Mouse (Mus musculus) gastrocnemius, postnatal 25 days (tissue): ENCODE results near the gene Zmiz2. TPM values are rescaled to one million over a fixed set of nuclear protein-coding genes. Genes with fewer than 3 reads are reported as not detected.
"Not testable (repeated sequence)": the region's sequence is repeated elsewhere in the genome, so short reads cannot be mapped to it uniquely, and the experiment has no call there.

Experiments used
- DNase-seq: peaks from one replicate; pipeline ENCODE4 v3.0.0; 2022
- long read RNA-seq, 2 experiments: library from polyadenylated mRNA; stranded (forward); transcript quantifications; one replicate each; pipeline ENCODE4 v2.0.0; 2021
- total RNA-seq, 2 experiments: library from RNA; stranded (reverse); gene quantifications; 1 replicate in 1 of 2; 2 replicates in 1 of 2; pipeline ENCODE4 v1.2.3; 2021

The Zmiz2 gene
- total RNA-seq: 10 to 100 TPM; 37.4 to 43.0 TPM
- long read RNA-seq, experiment 1, partial matches to known transcripts: 29 of 29 reads
- long read RNA-seq, experiment 1, other reads (novel, unspliced or antisense): 0 of 29 reads
- long read RNA-seq, experiment 2, full-length matches to known transcripts: 1 of 25 reads
- long read RNA-seq, experiment 2, partial matches to known transcripts: 24 of 25 reads
- long read RNA-seq, experiment 2, other reads (novel, unspliced or antisense): 0 of 25 reads

DNA sequence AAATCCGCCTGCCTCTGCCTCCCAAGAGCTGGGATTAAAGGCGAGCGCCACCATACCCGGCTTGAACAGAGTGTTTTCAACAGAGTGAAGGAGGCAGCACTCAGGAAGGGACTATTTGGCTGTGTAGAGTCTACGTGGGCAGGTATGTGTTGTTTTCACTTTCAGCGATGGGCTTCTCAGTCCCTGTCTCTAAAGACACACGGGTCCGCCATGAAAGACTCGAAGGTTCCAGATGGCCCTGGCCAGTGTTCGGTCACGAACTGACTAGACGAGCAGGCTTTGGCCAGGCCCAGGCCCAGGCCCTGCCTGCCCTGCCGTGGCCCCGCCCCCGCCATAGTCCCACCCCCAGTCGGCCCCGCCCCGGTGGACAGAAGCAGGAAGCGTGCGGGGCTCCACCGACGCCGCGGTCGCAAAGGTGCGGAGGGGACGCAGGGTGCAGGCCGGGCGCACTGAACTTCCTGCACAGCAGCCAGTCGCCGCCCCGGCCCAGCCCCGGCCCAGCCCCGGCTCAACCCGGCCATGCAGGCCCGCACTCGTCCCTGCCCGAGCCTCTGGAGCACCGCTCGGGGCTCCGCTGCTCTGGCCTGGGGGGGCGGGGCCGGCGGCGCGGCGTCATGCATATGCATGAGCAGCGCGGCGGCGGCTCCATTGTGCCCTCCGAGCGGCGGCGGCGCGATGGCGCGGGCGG is at the start of gene Zmiz2:
Gene Zmiz2 (plus strand): TSS at position 349 of the 688 bp plus-strand sequence.
- DNase-seq: peak; percentile 95

DNA sequence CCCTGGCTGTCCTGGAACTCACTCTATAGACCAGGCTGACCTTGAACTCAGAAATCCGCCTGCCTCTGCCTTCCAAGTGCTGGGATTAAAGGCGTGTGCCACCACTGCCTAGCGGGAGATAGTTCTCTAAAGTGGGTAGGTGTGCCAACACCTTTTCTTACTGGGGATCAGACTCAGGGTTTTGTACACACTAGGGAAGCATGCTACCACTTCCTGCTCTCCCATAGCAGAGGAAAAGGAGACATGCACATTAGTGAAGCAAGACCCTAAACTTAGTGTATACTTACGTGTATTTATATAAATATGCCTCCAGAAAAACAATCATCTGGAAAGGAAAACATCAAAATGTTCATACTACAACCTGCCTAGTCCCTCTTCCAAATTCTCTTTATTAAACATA is 42.9 kb upstream of the Zmiz2 start:
- DNase-seq: no peak

DNA sequence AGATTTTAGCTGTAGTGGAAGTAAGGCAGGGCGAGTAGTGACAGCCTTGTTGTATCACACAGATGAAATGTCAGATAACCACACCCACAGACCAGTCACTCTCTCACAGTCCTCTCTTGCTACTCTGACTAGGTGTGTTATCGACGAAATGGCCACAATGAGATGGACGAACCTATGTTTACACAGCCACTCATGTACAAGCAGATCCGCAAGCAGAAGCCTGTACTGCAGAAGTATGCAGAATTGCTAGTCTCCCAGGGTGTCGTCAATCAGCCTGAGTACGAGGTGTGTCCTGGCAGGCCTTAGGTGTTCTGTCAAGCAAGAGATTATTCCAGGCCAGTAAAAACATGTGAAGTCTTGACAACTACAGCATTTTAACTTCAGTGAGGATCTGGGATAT is 41.9 kb upstream of the Zmiz2 start:
- no peak for DNase-seq

DNA sequence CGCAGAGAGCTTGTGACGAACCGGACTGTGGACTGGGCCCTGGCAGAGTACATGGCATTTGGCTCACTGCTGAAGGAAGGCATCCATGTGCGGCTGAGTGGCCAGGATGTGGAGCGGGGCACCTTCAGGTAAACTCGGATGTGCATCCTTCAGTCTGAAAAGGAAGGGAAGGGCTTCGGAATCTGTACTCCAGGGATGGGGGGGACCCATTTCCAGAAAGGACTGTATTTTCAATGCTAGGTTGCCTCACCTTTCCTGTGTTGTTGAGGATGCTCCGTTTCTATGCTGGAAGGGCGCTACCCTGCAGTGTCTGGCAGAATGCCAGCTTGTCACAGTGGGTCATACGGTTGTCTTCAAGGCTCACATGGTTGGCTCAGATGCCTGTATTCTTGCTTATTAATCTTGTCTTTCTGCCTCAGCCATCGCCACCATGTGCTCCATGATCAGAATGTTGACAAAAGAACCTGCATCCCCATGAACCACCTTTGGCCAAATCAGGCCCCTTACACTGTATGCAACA is 40.1 kb upstream of the Zmiz2 start:
- DNase-seq: no peak

DNA sequence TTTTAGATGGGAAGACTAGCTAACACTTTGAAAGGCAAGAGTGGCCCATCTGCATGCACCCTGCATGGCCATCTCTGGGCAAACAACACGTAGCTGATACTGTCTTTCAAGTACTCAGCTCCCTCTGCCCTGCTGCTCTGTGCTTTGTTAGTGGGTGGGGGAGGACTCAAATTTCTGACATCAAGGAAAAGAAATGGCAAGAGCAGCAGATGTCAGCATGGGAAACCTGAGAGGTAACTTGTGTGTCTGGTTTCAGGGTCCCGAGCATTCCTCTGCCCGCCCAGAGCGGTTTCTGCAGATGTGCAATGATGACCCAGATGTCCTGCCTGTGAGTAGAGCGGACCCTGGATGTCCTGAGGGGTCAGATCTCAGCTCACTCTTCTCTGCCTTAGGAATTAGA is 39.3 kb upstream of the Zmiz2 start:
- no peak for DNase-seq

DNA sequence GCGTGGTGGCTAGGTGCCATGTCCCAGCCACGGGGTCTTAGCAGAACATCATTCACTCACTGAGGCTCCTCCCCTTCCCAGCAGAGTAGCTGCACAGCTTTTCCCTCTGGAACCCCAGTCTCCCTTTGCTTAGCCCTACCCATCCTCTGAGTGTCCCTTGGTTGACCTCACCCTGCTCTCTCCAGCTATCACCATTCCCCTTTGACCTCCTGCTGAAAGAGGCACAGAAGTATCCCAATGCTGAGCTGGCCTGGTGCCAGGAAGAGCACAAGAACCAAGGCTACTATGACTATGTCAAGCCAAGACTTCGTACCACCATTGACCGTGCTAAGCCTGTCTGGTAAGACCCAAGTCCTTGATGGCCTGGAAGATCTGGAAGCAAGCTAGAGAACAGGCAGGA is 33.8 kb upstream of the Zmiz2 start:
- DNase-seq: no peak

DNA sequence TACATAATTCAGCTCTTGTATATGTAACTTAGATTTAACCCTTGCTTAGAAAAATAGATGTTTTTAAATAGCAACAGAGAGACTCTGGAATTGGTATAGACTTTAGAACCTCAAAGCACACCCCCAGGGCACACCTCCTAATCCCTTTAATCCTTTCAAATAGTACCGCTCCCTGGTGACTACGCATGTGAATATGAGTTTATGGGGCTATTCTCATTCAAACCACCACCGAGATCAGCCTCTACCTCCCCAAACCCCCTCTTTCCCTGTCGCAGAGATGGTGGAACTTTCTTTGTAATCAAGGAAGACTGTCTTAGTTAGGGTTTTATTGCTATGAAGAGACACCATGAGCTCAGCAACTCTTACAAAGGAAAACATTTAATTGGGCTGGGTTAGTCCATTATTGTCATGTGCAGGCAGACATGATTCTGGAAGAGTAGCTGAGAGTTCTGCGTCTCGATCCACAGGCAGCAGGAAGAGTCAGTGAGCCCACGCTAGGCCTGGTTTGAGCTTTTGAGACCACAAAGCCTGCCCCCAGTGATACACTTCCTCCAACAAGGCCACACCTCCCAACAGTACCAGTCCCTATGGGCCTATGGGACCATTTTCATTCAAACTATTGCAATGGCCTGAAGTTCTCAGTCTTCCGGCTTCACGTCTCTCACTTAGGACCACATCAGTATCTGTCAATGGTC is 24.1 kb upstream of the Zmiz2 start:
- no peak for DNase-seq

DNA sequence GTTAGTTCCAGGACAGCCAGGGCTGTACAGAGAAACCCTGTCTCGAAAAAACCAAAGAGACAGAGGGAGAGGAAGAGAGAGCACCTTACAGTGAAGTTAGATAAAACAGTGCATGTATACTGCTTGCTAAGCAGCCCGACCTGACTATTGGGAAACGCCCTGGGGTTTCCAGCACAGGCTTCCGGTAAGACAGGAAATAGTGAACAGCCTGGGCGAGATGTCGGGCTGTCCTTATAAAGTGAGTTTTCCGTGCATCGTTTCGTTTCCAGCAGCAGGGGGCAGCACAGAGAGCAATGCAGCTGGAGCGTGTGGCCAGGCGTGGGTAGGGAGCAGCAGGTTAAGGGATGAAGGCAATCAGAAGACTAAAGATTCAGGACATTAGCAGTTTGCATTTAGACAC is 23.0 kb upstream of the Zmiz2 start:
- DNase-seq: peak; percentile 71

DNA sequence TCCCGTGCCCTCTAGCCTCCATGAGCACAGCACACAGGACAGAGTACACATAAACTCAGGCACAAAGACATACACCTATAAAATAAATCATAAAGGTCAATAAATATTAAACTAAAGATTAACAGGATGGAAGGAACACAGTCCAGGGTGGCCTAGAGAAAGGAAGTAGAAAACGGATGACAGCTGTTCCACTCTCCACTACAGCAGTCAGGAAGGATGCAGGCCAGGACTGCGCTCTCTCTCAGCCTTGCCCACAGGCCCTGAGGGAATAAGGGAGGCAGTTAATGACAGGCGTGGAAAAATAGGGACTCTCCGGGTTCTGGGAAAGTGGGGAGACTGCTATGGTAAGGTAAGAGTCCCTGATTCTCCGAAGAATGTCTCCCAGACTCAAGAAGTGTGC is 22.4 kb upstream of the Zmiz2 start:
- no peak for DNase-seq

DNA sequence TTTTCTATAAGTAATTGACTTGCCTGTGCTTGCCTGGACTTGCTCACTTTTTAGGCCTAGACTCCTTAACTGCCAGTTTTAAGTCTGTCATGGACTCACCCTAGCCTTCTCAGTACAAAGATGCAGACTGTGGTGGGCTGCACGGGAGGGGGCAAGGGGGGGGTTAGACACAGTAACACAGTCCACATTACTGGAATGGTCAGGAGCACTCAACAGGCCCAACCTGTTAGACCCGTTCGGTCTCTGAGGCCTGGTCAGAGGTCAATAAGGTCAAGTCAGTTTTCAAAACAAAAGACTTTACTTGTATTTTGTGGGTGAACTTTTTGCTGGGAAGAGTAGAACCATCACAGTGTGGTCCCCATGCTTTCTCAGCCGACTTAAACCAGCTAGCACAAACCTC is 21.7 kb upstream of the Zmiz2 start:
- DNase-seq: no peak

DNA sequence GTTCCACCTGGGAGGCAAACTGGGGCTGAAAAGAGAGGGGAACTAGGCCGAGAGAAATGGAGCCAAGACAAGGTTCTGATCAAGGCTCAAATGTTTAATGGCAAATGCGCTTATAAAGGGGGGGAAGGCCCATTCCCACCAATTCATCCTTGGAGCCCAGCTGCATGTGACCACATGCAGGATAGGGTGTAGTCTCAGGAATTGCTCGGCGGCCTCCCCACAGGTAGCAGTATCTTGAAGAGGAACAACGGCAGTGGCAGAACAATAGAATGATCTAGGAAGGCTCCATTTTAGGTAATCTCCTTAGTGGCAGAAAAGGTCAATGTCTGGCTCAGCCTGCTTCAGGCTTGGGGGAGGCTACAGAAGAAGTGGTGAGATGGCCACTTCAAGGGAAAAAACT is 20.9 kb upstream of the Zmiz2 start:
- DNase-seq: not testable (repeated sequence)

DNA sequence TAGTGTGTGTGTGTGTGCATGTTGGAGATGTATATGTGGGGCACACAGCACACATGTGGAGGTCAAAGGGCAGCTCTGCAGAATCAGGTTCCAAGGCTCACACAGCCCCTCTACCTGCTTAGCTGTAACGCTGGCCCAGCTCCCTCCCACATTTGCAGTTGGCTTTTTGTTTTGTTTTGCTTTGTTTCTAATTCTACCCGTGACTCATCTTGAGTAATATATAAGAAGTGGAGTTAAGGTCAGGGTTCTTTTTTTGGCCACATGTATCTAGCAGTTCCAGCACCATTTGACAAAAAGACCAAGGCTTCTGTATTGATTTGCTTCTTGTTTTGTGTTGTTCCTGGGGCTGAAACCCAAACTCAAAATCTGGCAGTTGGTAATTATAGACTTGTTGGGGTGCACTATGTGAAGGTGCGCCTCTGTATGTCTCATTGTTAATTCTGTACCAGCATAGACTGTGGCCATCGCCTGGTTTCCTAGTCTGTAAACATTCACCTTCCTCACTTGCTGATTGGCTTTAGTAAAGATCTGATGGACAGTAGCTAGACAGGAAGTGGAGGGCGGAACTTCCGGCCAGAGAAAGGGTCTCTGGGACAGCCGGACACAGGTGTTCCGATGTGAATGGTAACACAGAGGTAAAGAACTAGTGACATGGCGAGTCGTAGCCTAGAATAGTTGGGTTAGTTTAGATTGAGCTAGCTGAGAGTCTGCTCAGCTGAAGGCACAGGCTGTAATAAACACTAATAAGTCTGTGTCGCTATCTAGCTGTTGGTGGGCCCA is 17.3 kb upstream of the Zmiz2 start:
- no peak for DNase-seq

DNA sequence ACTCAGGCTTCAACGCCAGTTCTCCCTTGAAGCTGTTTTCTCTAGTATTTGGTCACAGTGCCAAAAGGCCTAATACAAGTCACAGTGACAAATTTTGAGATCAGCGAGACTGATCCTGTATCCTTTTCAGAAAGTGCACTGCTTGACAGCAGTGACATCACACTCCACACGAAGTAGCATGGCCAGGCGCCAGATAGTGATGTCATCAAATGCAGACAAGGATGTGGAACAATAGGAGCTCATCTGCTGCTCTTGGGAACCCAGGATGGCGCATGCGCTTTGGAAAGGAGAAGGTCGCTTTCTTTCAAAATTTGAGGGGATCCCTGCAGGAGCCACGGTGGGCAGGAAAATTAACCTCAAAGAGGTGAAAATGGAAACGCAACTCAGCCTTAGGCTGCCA is 16.1 kb upstream of the Zmiz2 start:
- DNase-seq: no peak

DNA sequence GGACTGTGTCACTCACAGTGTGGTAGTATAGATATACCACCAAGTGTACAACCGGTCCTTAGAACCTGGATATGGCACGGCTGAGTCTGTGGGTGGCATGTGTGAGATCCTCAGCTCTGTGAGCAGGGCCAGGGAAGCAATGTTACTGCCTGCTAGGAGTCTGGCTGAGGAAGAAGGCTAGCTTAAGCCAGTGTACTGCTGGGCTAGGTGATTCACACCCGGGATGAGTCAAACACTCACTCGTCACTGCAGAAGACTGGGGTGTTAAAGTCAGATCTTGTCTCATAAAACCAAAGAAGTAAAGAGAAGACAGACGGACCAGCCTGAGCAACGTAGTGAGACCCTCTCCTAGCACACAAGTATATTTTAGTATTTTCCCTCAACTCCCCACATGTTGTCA is 8.0 kb upstream of the Zmiz2 start:
- DNase-seq: no peak

DNA sequence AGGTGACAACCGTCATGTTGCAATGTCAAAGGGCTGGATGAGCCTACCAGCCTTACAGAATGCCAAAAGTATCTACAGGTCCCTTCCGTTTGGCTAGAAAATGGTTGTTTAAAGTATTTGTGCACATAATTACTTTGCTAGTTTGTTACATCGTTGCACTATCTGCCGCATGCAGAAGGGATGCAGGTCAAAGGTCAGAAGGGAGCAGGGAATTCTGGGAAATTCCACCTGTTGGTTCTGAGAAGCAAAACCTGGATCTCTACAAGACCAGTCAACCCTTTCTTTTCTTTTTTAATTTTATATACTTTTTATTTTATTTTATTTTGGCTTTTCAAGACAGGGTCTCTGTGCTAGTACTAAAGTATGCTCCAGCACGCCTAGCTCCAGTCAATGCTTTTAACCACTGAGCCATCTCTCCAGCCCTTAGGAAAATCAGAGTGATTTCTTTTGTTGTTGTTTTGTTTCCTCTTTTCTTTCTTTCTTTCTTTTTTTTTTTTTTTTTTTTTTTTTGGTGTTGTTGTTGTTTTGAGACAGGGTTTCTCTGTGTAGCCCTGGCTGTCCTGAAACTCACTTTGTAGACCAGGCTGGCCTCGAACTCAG is 648 bp upstream of the Zmiz2 start:
- DNase-seq: no peak

DNA sequence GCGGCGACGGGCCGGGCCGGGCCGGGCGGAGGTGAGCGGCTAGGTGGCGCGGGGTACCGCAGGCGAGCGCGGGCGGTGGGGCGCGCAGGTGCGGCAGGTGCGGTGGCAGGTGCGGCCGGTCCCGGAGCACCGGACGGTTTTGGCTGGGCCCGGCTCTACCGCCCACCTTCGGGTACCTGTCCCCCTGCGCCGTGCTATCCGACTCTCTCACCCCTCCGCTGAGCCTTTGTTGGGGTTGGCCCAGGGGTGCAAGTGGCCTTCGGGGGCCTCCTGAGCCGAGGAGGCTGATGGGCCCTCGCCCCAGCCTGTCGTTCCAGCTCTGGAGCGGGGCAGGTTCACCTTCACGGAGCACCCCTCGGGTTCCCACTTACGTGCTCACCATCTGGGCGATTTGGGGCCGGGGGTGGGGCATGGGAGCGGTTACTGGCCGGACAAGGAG is 628 bp downstream of the Zmiz2 start:
- DNase-seq: no peak

DNA sequence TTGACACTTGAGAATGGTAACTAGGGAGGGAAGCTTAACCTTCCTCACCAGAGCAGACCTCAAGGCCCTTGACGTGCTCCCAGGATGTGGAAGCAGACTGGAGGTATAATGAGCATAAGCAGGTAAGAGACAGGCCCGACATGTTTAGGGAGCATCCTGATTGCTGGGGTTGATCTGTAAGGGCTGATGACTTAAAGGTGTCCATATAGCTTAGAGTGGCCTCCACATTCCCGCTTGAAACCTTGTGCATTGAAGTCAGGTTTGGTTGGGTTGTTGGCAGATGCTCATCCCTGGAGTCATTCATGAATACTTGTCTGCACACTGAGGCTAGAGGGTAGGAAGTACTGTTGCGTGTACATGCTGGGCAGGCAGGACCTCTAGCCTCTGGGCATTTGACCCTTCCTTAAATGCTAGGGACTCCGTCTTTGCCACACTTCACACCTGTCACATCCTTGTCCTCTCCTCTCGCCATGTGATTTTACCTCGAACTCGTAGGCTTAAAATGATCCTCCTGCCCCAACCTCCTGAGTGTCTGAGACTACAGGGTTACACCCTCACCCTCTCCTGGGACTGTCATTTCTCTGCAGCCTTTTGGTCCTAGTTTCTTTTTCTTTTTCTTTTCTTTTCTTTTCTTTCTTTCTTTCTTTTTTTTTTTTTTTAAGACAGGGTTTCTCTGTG is 1.6 kb downstream of the Zmiz2 start:
- DNase-seq: no peak

DNA sequence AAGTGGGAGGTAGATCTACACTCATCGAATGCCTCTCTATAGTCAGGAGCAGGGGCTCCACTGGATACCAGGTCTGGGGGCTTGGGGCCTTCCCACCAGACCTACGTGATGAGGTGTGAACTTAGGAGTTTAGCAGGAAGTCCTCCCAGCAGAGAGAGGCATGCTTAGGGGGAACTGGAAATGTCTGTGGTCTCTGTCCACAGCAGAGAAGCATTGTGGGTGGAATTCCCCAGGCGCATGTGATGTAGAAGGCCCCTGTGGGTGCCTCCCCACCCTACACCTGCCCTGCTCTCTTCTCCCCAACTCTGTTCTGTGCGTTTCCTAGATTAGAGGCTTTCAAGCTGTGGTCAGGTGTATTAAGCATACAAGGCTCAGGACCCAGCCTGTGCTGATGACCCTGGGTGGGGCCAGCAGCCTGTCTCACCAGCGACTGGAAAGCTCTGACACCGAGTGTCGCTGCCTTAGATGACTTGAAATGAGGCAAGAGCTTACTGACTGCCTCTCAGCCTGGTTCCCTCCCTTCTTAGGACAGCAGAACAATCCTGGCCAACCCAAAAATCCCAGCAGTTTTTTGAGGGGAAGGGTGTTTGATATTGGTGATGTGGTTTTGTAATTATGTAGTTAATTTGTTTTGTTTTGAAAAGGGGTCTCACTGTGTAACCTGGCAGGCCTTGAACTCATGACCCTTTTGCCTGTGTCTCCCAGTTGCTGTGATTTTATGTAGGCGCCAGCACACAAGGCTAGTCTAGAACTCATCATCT is 2.8 kb downstream of the Zmiz2 start:
- DNase-seq: no peak

DNA sequence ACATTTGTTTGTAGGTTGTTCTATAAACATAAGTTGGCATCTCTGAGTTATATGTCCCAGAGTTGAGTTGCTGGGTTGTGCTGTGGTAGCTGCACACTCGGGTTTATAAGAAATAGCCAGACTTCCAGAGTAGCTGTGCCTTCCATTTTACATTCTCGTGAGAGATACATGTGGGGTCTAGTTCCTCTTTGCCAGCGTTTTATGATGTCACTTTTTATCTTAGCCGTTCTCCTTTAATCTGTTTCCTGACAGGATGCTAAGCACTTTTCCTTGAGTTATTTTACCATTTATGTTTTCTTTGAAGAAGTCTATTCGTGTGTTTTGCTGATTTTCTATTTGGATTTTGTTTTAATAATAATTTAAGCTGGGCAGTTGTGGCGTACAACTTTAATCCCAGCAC is 4.0 kb downstream of the Zmiz2 start:
- DNase-seq: no peak

DNA sequence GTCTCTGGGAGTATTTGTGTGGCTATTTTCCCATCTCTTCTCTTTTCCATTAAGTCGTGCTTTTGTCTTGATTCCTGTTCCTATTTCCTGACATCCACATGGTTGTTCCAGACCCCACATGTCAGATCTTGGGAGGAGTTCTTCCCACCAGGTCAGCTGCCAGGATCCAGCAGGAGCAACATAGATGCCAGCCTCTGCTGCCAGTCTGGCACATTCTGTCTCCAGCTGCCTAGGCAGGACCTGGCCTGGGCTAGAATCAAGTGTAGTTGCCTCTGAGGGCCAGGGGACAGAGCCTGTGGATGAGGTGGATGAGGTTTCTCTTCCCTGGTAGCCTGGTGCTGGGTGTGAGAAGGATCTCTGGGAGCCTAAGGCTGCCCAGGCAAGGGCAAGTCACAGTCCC is 5.0 kb downstream of the Zmiz2 start:
- DNase-seq: peak; percentile 58

DNA sequence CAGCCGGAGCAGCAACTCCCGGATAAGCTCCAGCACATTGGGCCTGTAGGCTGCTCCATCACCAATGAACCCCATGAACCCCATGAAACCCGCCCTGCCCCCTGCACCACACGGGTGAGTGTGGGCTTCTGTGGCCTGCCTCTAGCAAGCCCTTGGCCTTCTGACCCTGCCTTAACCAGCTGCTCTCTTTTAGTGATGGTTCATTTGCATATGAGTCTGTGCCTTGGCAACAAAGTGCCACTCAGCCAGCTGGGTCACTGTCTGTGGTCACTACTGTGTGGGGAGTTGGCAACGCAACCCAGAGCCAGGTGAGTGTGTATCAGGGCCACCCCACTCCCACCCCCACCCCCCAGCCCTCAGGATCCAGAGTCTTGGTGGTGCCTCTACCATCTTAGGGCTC is 6.7 kb downstream of the Zmiz2 start:
- DNase-seq: no peak
